Mouse (Mus musculus): ENCODE measurements around the gene Ccdc141. TPM values are rescaled to one million over a fixed set of nuclear protein-coding genes. Genes with fewer than 3 reads are reported as not detected.

The Ccdc141 gene
- total RNA-seq, 2 experiments from 2014 or later: 5.4 to 6.5 TPM

DNA sequence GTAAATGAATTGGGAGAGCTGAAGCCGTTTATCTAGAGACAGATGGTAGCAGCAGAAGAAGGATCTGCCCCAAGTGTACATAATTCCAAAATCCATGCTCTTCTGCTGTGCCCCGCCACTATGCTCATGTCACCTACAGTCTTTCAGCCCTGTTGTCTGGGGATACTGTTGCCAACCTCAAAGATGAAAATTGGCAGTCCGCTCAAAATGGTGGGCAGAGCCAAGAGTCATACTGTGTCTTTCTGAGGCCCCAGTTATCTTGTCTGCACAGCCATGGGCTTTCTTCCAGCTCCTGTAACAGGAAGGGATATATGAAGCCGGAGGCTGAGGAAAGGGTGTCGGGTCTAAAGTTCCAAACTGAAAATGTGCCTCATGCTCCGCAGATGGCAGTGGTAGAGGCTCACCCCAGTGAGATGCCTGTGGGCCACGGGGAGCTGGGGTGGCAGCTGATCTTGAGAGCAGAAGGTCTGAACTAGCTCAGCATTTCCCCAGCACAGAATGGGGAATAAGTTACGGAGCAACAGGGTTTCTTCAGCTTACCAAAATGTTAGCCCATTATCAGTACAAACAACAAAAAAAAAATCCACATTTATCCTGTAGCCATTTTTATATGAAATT, 60.8 kb downstream of the Ccdc141 start:
- TF ChIP-seq CTCF (IDR thresholded peaks at IDR 0.05): no peak
- intact Hi-C loops (cut with DNase I): no loop called here
- Histone ChIP-seq H3K4me3 (no peak overlapping the region), H3K27ac (peak overlapping the region; percentile 16; the same call in 1 of the 2 replicates)
- DNase-seq: peak; percentile 39

GRCm38 (mm10) chr2:77108562-77108961, 61.9 kb downstream of the Ccdc141 start:
- TF ChIP-seq CTCF (IDR thresholded peaks at IDR 0.05): no peak
- intact Hi-C loops (cut with DNase I): no loop called here
- Histone ChIP-seq H3K4me3 (no peak overlapping the region), H3K27ac (no peak overlapping the region)
- no peak for DNase-seq

- H3K27ac ChIP-seq: no peak overlapping the region
- H3K4me3 ChIP-seq: no peak overlapping the region
- no peak for DNase-seq
- intact Hi-C loops (cut with DNase I): no loop called here
- TF ChIP-seq CTCF (IDR thresholded peaks at IDR 0.05): no peak
Observed at GRCm38 (mm10) chr2:77106150-77106549, 64.3 kb downstream of the Ccdc141 start.

DNA sequence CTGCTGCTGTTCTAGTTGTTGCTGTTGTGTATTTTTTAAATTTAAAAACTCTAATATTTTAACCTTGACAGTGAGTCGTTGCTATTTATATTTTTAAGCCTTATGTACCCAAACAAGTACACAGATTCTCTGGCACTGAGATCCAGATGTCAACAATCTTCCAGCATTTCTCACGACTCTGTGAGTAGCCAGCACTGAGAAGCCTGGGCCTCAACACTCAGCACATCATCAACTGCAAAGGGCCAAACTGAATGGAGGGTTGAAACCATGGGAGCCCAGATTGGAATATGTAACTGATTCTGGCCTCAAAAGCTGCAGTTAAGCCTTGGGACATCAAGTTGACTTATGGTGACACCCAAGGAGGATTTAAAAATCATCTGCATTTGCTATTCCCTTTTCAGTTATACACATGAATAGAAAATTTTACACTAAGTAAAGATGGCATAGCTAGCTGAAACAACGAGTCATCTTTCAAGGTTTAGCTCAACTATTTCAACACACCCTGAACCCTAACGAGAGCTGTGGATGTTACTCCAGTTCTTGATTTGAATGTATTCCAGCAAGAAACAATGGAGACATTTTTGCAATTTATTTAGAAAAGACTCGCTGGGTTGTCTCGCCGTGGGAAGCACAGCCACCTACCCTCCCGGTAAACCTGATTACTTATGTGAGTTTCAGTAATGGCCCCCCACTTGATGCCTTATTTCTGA, 65.3 kb downstream of the Ccdc141 start:
- no peak overlapping the region for H3K4me3 ChIP-seq
- no peak for DNase-seq
- TF ChIP-seq CTCF (IDR thresholded peaks at IDR 0.05): no peak
- intact Hi-C loops (cut with DNase I): no loop called here
- no peak overlapping the region for H3K27ac ChIP-seq

DNA sequence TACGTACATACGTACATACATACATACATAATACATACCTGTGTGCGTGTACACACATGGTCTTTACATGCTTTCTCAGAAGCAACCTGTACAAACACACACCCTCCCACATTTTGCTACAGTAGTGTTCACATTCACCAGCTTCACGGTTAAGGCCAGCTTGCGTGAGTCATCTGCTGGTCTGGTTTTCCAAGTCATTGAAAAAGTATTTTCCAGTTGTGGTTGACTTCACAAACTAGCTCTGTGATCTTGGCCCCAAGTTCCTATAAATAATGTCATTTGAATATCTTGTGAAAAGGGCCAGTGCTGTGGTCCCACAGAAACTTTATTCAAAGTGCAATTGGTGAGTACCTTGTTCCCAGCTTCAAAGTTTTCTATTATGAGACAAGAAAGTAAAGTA, 67.9 kb downstream of the Ccdc141 start:
- intact Hi-C loops (cut with DNase I): no loop called here
- no peak for DNase-seq
- TF ChIP-seq CTCF (IDR thresholded peaks at IDR 0.05): no peak

GRCm38 (mm10) chr2:77099814-77100213, 70.6 kb downstream of the Ccdc141 start:
- intact Hi-C loops (cut with DNase I): no loop called here
- H3K4me3 ChIP-seq: no peak overlapping the region
- TF ChIP-seq CTCF (IDR thresholded peaks at IDR 0.05): no peak
- DNase-seq: no peak
- no peak overlapping the region for H3K27ac ChIP-seq

More for the DNA sequence above, 67.9 kb downstream of the Ccdc141 start:
- Histone ChIP-seq H3K27ac (no peak overlapping the region), H3K4me3 (no peak overlapping the region)

GRCm38 (mm10) chr2:77098769-77099168, 71.7 kb downstream of the Ccdc141 start:
- no peak for TF ChIP-seq CTCF (IDR thresholded peaks at IDR 0.05)
- no peak for DNase-seq
- no peak overlapping the region for H3K27ac ChIP-seq
- intact Hi-C loops (cut with DNase I): no loop called here
- H3K4me3 ChIP-seq: no peak overlapping the region

- no peak for TF ChIP-seq CTCF (IDR thresholded peaks at IDR 0.05)
- intact Hi-C loops (cut with DNase I): no loop called here
- no peak overlapping the region for H3K4me3 ChIP-seq
- DNase-seq: no peak
- no peak overlapping the region for H3K27ac ChIP-seq
Observed at GRCm38 (mm10) chr2:77091749-77092148, 78.7 kb downstream of the Ccdc141 start.

DNA sequence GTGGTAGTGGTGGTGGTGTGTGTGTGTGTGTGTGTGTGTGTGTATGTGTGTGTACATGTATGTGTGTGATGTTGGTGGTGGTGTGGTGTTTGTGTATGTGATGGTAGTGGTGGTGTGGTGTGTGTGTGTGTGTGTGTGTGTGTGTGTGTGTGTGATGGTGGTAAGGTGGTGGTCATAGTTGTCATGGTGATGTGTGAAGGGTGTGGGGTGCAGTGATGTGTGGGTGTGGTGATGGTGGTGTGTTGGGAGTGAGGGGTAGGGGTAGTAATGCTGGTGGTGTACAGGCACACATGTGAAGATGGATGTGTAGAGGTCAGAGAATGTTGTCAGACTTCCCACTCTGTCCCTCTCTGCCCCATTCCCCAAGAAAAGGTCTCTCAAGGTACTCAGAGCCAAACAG, 85.1 kb downstream of the Ccdc141 start:
- no peak for DNase-seq
- intact Hi-C loops (cut with DNase I): no loop called here

DNA sequence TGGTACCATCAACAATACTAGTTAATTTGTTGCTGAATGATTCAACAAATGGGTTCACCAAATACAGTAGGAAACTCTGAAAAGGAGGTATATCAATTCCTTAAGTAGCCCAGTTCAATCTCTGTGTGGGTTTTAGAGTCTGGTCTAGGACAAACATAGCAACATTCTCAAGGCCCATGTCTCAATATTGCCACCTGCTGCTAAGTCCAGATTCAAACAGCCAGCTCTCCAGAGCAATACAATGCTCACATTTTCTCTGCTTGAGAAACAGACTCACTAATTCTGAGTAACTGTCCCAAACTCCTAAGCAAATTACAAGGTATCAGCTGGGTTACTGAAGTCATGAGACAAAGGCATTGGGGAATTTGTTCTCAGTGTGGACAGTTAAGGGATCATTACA, 85.8 kb downstream of the Ccdc141 start:
- no peak for DNase-seq
- H3K4me3 ChIP-seq: no peak overlapping the region
- H3K27ac ChIP-seq: no peak overlapping the region
- intact Hi-C loops (cut with DNase I): no loop called here
- peak; percentile 67 for TF ChIP-seq CTCF (IDR thresholded peaks at IDR 0.05)

More for the DNA sequence above, 85.1 kb downstream of the Ccdc141 start:
- no peak for TF ChIP-seq CTCF (IDR thresholded peaks at IDR 0.05)
- Histone ChIP-seq H3K27ac (no peak overlapping the region), H3K4me3 (no peak overlapping the region)

DNA sequence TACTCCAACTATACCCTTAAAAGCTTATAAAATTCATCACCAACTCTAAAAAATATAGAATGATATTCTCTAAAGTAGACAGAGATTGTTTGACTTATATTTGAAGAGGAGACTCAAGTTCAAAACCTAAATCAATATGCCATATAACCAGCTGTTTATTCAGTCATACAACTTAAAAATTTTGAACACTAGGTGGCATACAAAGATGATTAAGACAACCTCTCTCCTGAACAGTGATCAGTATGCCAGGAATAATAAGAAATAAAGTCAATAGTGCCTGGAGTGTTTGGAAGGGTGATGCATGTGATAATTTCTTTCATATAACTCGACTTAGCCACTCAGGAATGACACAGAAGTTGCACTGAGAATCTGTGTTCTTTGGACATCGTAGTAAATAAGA, 89.3 kb downstream of the Ccdc141 start:
- intact Hi-C loops (cut with DNase I): no loop called here
- peak; percentile 43 for TF ChIP-seq CTCF (IDR thresholded peaks at IDR 0.05)
- DNase-seq: no peak
- H3K27ac ChIP-seq: no peak overlapping the region
- no peak overlapping the region for H3K4me3 ChIP-seq

- TF ChIP-seq CTCF (IDR thresholded peaks at IDR 0.05): no peak
- intact Hi-C loops (cut with DNase I): no loop called here
- Histone ChIP-seq H3K27ac (no peak overlapping the region), H3K4me3 (no peak overlapping the region)
- DNase-seq: no peak
Observed at GRCm38 (mm10) chr2:77080657-77081056, 89.8 kb downstream of the Ccdc141 start.

DNA sequence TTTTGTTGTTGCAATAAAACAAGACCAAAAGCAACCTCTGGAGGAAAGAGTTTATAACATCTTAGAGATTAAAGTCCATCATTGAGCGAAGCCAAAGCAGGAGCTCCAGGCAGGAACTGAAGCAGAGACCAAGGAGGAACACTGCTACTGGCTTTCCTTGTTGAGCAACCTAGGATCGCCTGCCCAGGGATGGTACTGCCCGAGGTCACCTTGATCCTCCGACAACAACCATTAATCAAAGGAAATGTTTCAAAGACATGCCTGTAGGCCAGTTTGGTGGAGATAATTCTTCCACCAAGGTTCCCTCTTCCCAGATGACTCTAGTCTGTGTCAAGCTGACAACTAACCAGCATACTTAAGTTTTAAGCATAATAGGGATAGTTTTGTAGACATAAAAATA, 91.7 kb downstream of the Ccdc141 start:
- DNase-seq: no peak
- Histone ChIP-seq H3K27ac (no peak overlapping the region), H3K4me3 (no peak overlapping the region)
- TF ChIP-seq CTCF (IDR thresholded peaks at IDR 0.05): no peak
- intact Hi-C loops (cut with DNase I): no loop called here

GRCm38 (mm10) chr2:77074373-77074772, 96.1 kb downstream of the Ccdc141 start:
- intact Hi-C loops (cut with DNase I): no loop called here
- Histone ChIP-seq H3K27ac (no peak overlapping the region), H3K4me3 (no peak overlapping the region)
- no peak for DNase-seq
- TF ChIP-seq CTCF (IDR thresholded peaks at IDR 0.05): no peak
